Mouse (Mus musculus) heart, adult 2 months (tissue): ENCODE measurements at regions not wholly inside any gene's neighbourhood (a gene's known extent, or its start where the extent isn't known, plus 50 kb on each side); places are given as distances from the start of the nearest gene placed in this dataset.

Source experiments
- CTCF ChIP-seq: fragments of 200-600 bp; IDR thresholded peaks from 2 replicates; pipeline ENCODE4 v1.8.1; 2022; ENCODE audit warnings: antibody characterized with exemption, mild to moderate bottlenecking, moderate library complexity
- EP300 ChIP-seq: fragments of 200-500 bp; IDR thresholded peaks from 2 replicates; pipeline ENCODE4 v1.6.1; 2011; ENCODE audit warnings: low read depth, low read length, control low read depth; ENCODE audit not compliant: insufficient read depth

GRCm38 (mm10) chr14:71075671-71076070 lies 476.0 kb upstream of the Fam160b2 start:
- TF ChIP-seq CTCF (no peak), EP300 (no peak)
